Mouse (Mus musculus): Measurements from ENCODE around the gene B3gnt3. TPM values are rescaled to one million over a fixed set of nuclear protein-coding genes. Genes with fewer than 3 reads are reported as not detected.
A peak's percentile ranks its signal among the peaks of the same experiment; 100 is the strongest.

B3gnt3 gene
- polyA plus RNA-seq, 1 experiment from 2014 or later: 0.32 TPM

DNA sequence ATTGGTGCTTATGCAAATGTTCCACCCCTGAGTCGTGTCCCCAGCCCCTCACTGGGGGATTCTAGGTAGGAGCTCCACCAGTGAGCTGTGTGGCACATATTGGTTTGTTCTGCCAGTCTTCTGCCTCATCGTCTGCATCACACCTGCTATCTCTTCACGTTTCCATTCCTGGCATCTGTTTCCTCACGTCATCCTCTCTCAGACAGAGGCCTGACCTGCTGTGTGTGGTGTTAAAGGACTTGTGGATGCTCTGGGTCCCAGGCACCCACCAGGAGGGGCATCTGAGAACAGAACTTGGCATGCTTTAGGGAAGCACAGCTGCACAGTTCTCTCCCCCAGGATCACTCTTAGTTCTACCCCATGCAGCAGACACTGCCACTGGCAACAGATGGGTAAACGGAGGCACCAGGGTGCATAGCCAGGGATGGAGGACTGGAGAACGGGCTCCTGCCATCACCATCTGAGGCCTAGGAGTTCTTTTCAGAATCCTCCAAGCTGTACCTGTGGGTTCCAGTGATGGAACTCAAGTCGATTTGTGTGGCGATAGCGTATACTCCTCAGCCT, 26.1 kb downstream of the B3gnt3 start:
- peak overlapping the region; percentile 85 for H3K9ac ChIP-seq
- no peak for ATAC-seq (ENCODE audit: low FRiP score)
- no peaks in the 10 kb centered on the region for H3K36me3 ChIP-seq
- H3K27ac ChIP-seq: no peak overlapping the region
- H3K4me3 ChIP-seq: peak overlapping the region; percentile 62
- 33% methylated on average over 9 of the region's 9 CpGs for WGBS
- H3K27me3 ChIP-seq: peaks cover 66% of the 10 kb centered on the region
- H3K4me2 ChIP-seq: peak overlapping the region; percentile 84
- peaks cover 28% of the 10 kb centered on the region for H3K4me1 ChIP-seq (replicated peaks)
- no peaks in the 10 kb centered on the region for H3K9me3 ChIP-seq

DNA sequence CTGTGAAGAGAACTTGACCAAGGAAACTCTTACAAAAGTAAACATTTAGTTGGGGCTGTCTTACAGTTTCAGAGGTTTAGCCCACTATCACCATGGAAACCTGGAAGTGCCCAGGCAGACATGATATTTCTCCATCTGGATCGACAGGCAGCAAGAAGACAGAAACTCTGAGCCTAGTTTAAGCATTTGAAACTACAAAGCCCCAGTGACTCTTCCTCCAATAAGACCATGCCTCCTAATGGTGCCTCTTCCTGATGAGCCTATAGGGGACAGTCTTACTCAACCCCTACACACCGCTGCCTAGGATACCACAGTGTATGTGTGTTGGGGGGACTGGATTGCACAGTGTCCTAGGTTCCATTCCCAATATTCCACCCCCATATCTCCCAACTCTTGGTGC, 27.5 kb downstream of the B3gnt3 start:
- Histone ChIP-seq H3K9me3 (no peaks in the 10 kb centered on the region), H3K9ac (no peak overlapping the region)

DNA sequence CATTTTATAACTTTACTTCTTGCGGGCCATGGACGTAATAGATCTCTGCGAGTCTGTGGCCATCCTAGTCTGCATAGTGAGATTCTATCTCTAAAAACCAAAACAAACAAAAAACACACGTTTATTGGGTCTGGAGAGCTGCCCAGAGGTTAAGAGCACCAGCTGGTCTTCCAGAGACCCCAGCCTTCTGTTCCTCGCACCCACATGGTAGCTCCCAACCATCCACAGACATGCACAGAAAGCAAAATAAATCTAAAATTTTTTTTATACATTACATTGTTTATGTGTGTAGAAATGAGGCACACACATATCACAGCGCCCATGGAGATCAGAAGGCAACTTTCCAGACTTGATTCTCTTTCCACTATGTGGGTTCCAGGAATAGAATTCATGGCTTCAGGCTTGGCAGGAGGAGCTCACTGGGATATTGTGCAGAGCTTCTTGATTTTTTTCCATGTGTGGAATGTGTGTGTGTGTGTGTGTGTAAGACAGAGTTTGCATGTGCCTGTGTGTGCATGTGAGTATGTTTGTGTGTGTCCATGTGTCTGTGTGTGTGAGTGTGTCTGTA, 29.3 kb downstream of the B3gnt3 start:
- no peak for ATAC-seq (ENCODE audit: low FRiP score)
- H3K4me1 ChIP-seq (replicated peaks): peaks cover 45% of the 10 kb centered on the region

More for the DNA sequence above, 27.5 kb downstream of the B3gnt3 start:
- H3K4me1 ChIP-seq (replicated peaks): peaks cover 28% of the 10 kb centered on the region
- H3K4me2 ChIP-seq: no peak overlapping the region
- no peak overlapping the region for H3K27ac ChIP-seq
- no peak overlapping the region for H3K4me3 ChIP-seq
- WGBS: 65% methylated on average over 2 of the region's 2 CpGs
- H3K27me3 ChIP-seq: peaks cover 56% of the 10 kb centered on the region
- no peak for ATAC-seq (ENCODE audit: low FRiP score)
- H3K36me3 ChIP-seq: no peaks in the 10 kb centered on the region

DNA sequence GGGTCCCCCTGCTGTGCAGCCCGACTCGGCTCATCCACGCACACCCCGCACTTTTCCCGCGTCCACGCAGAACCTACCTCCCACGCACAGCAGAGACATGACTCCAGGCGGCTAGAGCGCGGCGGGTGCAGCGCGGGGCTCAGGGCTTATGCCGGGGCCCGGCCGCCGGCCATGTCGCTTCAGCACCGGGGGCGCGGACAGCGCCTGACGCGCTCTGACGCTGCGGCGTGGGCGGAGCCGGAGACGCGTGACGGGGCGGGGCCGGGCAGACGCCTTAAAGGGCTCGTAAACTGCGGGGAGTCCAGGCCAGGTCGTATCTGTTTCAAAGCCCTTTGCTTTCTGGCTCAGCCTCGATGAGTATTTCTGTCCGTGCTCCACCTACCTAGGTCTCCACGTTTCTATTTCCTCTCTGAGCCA, 30.0 kb downstream of the B3gnt3 start, which contains the start of gene Unc13a:
Gene Unc13a (minus strand): TSS at position 209 of the 417 bp plus-strand sequence.
- ATAC-seq (ENCODE audit: low FRiP score): peak; percentile 55
- H3K27me3 ChIP-seq: peaks cover 35% of the 10 kb centered on the region
- peak within 1 kb of the TSS; percentile 96 for H3K27ac ChIP-seq
- no peaks in the 10 kb centered on the region for H3K9me3 ChIP-seq
- H3K4me1 ChIP-seq (replicated peaks): peaks cover 52% of the 10 kb centered on the region
- no peaks in the 10 kb centered on the region for H3K36me3 ChIP-seq
- under 1% methylated on average over 42 of the region's 42 CpGs for WGBS
- peak within 1 kb of the TSS; percentile 88 for H3K4me2 ChIP-seq
- peak within 1 kb of the TSS; percentile 85 for H3K4me3 ChIP-seq
- H3K9ac ChIP-seq: peak within 1 kb of the TSS; percentile 88

More for the DNA sequence above, 29.3 kb downstream of the B3gnt3 start:
- Histone ChIP-seq H3K4me3 (peak overlapping the region; percentile 85), H3K27me3 (peaks cover 41% of the 10 kb centered on the region), H3K9ac (peak overlapping the region; percentile 88), H3K9me3 (no peaks in the 10 kb centered on the region), H3K36me3 (no peaks in the 10 kb centered on the region), H3K4me2 (peak overlapping the region; percentile 88), H3K27ac (peak overlapping the region; percentile 96)
- WGBS: 65% methylated on average over 6 of the region's 6 CpGs

DNA sequence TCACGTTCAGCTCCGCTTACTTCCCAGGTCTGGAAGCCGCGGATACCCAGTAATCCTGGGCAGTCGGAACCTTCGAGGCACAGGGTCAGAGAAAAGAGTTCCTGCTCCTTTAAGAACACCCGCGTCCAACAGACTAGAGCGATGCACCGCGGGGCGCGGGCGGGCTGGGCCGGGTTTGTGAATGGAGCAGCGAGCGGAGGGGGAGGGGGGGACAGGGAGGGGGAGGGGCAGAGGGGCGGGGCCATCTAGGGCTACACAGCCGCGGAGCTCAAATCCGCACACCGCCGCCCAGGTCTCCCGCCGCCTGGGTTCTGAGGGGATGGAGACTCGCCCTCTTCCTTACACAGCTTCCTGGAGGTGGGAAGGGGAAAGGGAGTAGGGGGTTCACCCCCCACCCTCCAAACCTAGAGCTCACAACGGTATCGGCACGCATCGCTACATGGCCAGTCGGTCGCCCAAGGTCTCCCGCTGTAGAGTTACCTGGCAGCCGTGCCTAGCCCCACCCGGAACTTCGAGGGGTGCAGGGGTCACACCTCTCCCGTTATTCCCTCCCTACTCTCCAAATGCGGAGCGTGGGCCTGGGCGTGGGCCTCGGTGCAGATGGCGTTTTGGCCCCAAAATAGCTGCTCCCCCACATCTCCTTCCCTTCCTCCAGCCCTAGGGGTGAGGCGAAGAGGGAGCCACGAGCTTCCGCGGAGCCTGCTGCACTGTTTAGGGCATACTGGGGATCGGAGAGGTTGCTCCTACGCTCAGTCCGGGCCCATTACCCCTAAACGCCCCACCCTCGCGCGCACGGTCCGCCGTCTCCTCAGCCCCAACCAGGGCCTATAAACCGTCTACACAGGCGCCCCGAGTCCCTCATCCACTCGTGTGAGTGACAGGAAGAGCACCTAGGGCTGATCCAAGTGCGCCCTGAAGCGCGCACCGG, 30.7 kb downstream of the B3gnt3 start:
- Histone ChIP-seq H3K9me3 (no peaks in the 10 kb centered on the region), H3K36me3 (no peaks in the 10 kb centered on the region), H3K4me3 (peak overlapping the region; percentile 85), H3K27ac (peak overlapping the region; percentile 96), H3K9ac (peak overlapping the region; percentile 88), H3K27me3 (peaks cover 29% of the 10 kb centered on the region), H3K4me1 (replicated peaks) (peaks cover 54% of the 10 kb centered on the region), H3K4me2 (peak overlapping the region; percentile 88)
- ATAC-seq (ENCODE audit: low FRiP score): peak; percentile 65
- under 1% methylated on average over 61 of the region's 64 CpGs for WGBS

DNA sequence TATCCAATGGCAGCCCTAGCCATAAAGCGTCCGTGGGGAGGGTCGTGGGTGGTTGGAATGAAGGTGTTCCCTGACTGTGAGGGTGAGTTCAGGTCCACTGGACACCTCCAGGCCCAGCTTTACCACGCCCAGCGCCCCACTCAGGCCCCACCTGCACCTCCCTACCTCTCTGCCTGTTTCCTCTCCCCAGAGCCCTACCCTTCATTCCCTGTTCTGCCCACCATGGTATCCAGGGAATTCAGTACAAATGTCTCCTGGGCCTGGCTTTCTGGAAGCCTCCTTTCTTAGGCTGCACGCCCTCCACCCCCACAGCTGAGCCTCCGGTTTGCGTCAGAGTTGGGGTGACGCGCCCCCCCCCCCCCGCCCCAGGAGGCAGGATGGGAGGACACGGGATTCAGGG, 31.4 kb downstream of the B3gnt3 start:
- Histone ChIP-seq H3K4me2 (peak overlapping the region; percentile 88), H3K4me1 (replicated peaks) (peaks cover 55% of the 10 kb centered on the region), H3K36me3 (no peaks in the 10 kb centered on the region), H3K9me3 (no peaks in the 10 kb centered on the region), H3K9ac (peak overlapping the region; percentile 88), H3K27ac (peak overlapping the region; percentile 96), H3K27me3 (peaks cover 22% of the 10 kb centered on the region), H3K4me3 (peak overlapping the region; percentile 85)
- ATAC-seq (ENCODE audit: low FRiP score): peak; percentile 29
- 8% methylated on average over 12 of the region's 12 CpGs for WGBS

DNA sequence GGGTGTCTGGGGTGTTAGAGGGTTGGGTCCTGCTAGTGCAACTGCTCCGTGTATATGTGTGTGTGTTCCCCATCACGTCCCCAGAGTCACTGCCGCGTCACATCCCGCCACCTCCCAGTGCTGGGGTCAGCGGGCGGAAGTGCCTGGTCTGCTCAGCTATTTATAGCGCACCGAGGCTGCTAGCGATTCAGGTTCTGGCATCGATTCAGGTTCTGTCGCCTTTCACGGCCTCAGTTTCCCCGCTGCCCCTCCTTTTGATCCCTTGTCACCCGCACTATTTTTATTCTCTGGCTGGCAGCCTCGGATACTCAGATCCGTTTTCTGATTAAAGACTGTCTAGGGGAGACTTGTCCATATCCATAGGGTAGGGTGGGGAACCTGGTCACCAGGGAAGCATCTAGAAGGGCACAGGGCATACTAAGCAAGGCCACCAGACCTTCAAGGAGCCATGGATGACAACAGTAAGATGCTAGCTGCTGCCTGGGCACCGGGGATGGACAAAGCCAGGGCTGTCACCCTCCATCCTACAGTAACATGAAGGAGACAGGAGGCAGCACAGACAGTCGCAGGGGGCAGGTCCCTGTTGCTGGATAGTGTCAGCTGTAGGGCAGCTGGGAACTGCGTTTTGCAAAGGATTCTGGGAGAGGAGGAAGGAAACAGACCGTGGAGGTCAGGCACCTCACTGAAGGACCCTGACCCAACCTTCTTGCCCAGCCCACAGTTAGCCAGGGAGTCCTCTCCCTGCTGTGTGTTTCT, 33.2 kb downstream of the B3gnt3 start:
- Histone ChIP-seq H3K9ac (peak overlapping the region; percentile 53), H3K36me3 (peaks cover 10% of the 10 kb centered on the region), H3K4me1 (replicated peaks) (peaks cover 55% of the 10 kb centered on the region), H3K9me3 (no peaks in the 10 kb centered on the region), H3K4me2 (peak overlapping the region; percentile 45), H3K4me3 (peak overlapping the region; percentile 15), H3K27me3 (peaks cover 19% of the 10 kb centered on the region), H3K27ac (peak overlapping the region; percentile 80)
- no peak for ATAC-seq (ENCODE audit: low FRiP score)
- 5% methylated on average over 21 of the region's 21 CpGs for WGBS

DNA sequence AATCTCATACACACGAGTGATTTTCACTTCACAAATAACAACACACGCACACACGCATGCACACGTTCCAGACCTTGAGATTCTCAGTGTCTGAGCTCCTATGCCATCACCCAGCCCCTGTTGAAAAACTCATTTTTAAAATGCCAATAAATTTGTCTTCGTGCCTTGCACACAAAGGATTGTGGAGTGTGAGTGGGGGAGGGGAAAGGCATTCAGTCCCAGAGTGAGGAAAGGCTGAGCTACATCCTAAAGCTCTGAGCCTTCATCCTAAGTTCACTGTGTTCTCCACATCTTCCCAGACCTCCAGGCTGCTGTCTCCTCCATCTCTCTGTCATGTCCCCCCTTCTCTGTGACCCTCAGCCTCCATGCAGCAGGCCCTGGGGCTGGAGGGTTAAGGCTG, 34.3 kb downstream of the B3gnt3 start:
- Histone ChIP-seq H3K9ac (peak overlapping the region; percentile 53), H3K4me2 (peak overlapping the region; percentile 45), H3K4me3 (no peak overlapping the region), H3K9me3 (no peaks in the 10 kb centered on the region), H3K4me1 (replicated peaks) (peaks cover 55% of the 10 kb centered on the region), H3K27me3 (peaks cover 26% of the 10 kb centered on the region), H3K27ac (peak overlapping the region; percentile 80), H3K36me3 (peaks cover 21% of the 10 kb centered on the region)
- WGBS: 42% methylated on average over 5 of the region's 5 CpGs
- no peak for ATAC-seq (ENCODE audit: low FRiP score)

DNA sequence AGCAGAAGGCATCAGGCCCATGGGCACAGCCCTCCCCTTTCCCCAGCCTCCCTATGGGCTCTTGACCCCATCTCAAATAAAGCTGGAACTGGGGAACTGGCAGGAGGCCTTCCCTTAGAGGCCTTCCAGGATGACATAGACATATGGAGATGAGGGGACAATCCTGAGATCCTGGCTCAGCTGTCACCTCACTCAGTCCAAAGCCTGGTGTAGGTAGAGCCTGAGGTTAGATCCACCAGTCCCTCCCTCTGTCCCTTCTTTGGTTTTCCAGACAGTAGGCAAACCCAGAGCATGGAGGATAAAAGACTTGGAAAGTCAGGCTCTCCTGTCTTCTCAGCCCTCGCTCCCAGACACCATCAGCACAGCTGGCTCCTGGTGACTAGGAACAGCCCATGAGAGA, 34.7 kb downstream of the B3gnt3 start:
- peaks cover 26% of the 10 kb centered on the region for H3K36me3 ChIP-seq
- peak overlapping the region; percentile 53 for H3K9ac ChIP-seq
- no peak overlapping the region for H3K4me3 ChIP-seq
- WGBS: 17% methylated on average over 1 of the region's 1 CpGs
- H3K27me3 ChIP-seq: peaks cover 30% of the 10 kb centered on the region
- peak overlapping the region; percentile 80 for H3K27ac ChIP-seq
- ATAC-seq (ENCODE audit: low FRiP score): no peak
- H3K9me3 ChIP-seq: no peaks in the 10 kb centered on the region
- H3K4me2 ChIP-seq: peak overlapping the region; percentile 45
- H3K4me1 ChIP-seq (replicated peaks): peaks cover 51% of the 10 kb centered on the region

DNA sequence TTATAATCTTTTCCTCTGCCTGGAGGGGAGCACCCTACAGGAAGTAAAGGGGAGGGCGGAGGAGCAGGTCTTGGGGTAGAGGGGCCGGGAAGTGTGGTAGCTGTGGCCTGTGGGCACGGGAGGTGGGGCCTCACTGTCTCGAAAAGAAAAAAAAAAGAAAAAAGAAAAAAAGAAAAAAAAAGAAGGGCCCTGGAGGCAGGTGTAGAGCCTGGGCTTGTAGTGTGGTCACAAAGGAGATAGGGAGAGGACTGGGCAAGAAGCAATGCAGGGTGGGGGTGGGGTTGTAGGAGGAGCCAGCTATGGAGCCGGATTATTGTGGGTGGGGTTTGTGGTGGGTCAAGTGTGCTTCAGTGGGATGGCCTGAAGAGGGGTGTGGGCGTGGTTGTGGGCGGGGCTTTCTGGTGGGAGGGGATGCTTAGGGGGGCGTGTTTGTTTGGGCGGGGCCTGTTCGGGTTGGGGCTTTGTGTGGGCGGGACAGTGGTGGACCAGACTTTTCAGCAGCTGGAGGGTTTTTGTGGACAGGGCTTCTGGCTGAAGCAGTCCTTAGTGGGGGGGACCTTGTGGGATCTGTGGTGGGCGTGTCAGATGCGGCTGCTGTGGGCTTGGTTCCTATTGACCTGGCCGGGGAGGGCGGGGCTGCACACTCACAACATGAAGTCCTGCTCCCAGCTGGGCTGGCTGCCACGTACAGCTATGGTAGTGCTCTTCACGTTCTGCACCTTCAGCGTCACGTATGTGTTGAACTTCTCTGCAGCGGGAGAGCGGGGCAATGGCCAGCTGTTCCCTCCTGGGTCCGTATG, 36.1 kb downstream of the B3gnt3 start:
- WGBS: 7% methylated on average over 22 of the region's 22 CpGs
- peak overlapping the region; percentile 6; the same call in 1 of the 2 replicates for H3K9ac ChIP-seq
- peaks cover 30% of the 10 kb centered on the region for H3K36me3 ChIP-seq
- H3K4me2 ChIP-seq: peak overlapping the region; percentile 24
- H3K27ac ChIP-seq: no peak overlapping the region
- no peak for ATAC-seq (ENCODE audit: low FRiP score)
- no peaks in the 10 kb centered on the region for H3K9me3 ChIP-seq
- no peak overlapping the region for H3K4me3 ChIP-seq
- H3K4me1 ChIP-seq (replicated peaks): peaks cover 50% of the 10 kb centered on the region
- peaks cover 36% of the 10 kb centered on the region for H3K27me3 ChIP-seq

Measured in hindbrain, embryonic 13.5 days (tissue).